Mouse (Mus musculus): ENCODE measurements at regions not wholly inside any gene's neighbourhood (a gene's known extent, or its start where the extent isn't known, plus 50 kb on each side); places are given as distances from the start of the nearest gene placed in this dataset.
A peak's percentile ranks its signal among the peaks of the same experiment; 100 is the strongest.

DNA sequence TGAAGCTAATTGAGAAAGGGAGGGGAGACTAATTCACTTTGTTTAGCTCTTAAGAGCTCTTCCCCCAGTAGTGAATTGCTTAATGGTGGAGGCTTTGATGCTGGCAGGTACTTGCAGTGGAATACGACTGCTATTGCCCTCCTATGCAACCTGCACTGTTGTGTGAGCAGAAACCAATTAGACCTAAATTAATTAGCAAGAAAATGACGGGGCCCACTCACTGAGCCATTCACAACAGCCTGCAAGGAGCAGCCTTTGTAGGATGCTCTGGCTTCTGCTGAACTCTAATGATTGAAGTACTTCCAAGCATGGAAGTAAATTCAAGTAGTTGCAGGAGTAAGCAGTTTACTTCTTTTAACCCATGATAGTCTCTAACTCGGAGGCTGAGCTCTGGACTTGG is 54.8 kb upstream of the Ubash3b start:
- no peaks in the 10 kb centered on the region for H3K36me3 ChIP-seq
- H3K9me3 ChIP-seq: no peaks in the 10 kb centered on the region
- WGBS: 46% methylated on average over 3 of the region's 3 CpGs
- H3K4me1 ChIP-seq: peaks cover 29% of the 10 kb centered on the region
- H3K4me3 ChIP-seq: no peak overlapping the region
- no peak for ATAC-seq (ENCODE audit: insufficient number of reproducible peaks, insufficient read depth, low FRiP score, low TSS enrichment, low read depth)
- H3K9ac ChIP-seq: no peak overlapping the region
- no peak overlapping the region for H3K4me2 ChIP-seq
- H3K27ac ChIP-seq: no peak overlapping the region
- H3K27me3 ChIP-seq: no peaks in the 10 kb centered on the region

DNA sequence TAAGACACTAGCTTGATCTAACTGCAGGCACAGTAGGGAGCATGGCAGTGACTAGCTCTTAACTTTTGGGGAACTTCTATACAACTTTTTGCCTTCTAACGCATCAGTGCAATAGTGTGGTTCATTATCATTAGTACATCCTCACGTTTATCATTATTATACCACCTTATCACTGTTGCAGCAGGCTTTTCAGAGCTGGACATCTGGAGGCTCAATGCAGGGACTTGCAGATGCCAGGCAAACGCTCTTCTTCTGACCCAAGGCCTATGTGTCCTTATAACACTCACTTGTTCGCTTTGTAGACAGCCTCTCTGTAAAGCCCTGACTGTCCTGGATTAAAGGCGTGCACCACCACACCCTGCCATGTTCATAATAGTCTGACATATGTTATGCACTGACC is 53.5 kb upstream of the Ubash3b start:
- ATAC-seq (ENCODE audit: insufficient number of reproducible peaks, insufficient read depth, low FRiP score, low TSS enrichment, low read depth): no peak
- H3K36me3 ChIP-seq: no peaks in the 10 kb centered on the region
- H3K27ac ChIP-seq: 0 out of 2 replicates have a peak overlapping the region, but pooled peaks have one; percentile 51
- H3K4me2 ChIP-seq: no peak overlapping the region
- H3K4me1 ChIP-seq: peaks cover 36% of the 10 kb centered on the region
- H3K4me3 ChIP-seq: no peak overlapping the region
- H3K27me3 ChIP-seq: no peaks in the 10 kb centered on the region
- H3K9me3 ChIP-seq: no peaks in the 10 kb centered on the region
- no peak overlapping the region for H3K9ac ChIP-seq
- 83% methylated on average over 5 of the region's 5 CpGs for WGBS

DNA sequence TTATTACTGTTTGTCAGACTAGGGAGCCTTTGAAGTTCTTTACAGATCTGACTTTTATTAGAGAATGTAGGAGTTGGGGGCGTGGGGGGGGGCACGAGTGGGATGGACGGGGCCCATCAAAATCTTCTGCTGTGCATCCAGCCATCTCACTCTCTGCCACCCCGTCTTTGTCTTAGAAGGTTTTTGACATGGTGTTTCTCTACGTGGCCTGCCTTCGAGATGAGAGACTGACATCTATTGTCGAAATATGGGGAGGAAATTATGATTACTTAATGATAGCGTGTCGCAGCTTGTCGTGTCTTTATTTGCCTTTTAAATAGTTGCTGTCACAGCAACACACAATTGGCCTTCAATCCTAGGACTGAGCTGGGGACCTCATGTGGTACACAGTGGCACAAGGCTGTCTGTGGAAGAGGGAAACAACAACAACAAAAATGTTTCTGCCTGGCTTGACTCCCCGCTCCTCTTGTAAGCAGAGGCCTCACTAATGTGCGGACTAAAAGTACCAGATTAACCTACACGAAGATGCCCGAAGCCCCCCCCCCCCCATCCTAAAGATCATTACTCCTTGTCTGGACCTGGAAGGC is 51.5 kb upstream of the Ubash3b start:
- H3K9me3 ChIP-seq: no peaks in the 10 kb centered on the region
- no peak overlapping the region for H3K4me3 ChIP-seq
- no peaks in the 10 kb centered on the region for H3K27me3 ChIP-seq
- H3K36me3 ChIP-seq: no peaks in the 10 kb centered on the region
- peaks cover 36% of the 10 kb centered on the region for H3K4me1 ChIP-seq
- peak overlapping the region; percentile 95 for H3K27ac ChIP-seq
- no peak for ATAC-seq (ENCODE audit: insufficient number of reproducible peaks, insufficient read depth, low FRiP score, low TSS enrichment, low read depth)
- 0 out of 2 replicates have a peak overlapping the region, but pooled peaks have one; percentile 12 for H3K9ac ChIP-seq
- H3K4me2 ChIP-seq: peak overlapping the region; percentile 51
- WGBS: 17% methylated on average over 14 of the region's 14 CpGs

- peak; percentile 81 for ATAC-seq (ENCODE audit: insufficient number of reproducible peaks, insufficient read depth, low FRiP score, low TSS enrichment, low read depth)
- no peaks in the 10 kb centered on the region for H3K27me3 ChIP-seq
- no peaks in the 10 kb centered on the region for H3K9me3 ChIP-seq
- 0 out of 2 replicates have a peak overlapping the region, but pooled peaks have one; percentile 15 for H3K4me3 ChIP-seq
- H3K27ac ChIP-seq: peak overlapping the region; percentile 95
- H3K4me1 ChIP-seq: peaks cover 36% of the 10 kb centered on the region
- peak overlapping the region; percentile 51 for H3K4me2 ChIP-seq
- H3K9ac ChIP-seq: 0 out of 2 replicates have a peak overlapping the region, but pooled peaks have one; percentile 12
- no peaks in the 10 kb centered on the region for H3K36me3 ChIP-seq
- WGBS: under 1% methylated on average over 7 of the region's 7 CpGs
Observed at GRCm38 (mm10) chr9:41212303-41212901, 50.9 kb upstream of the Ubash3b start.

DNA sequence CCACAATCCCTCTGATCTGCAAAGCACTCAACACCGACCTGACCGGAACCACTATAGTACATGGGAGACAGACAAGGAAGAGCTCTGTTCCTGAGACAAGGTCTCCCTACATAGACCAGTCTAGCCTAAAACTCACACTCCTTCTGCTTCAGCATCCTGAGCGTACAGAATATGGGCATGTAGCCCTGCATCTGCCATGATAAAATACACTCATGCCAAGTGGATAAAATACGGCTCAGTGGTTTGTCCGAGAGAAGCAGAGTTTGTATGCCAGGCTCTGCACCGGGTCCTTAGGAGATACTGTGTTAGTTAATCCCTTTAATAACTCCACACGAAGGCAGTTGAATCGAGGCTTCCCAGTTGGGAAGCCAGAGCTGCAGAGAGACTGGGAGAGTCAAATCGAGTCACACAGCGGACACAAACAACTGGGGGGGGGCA is 50.4 kb upstream of the Ubash3b start:
- H3K4me3 ChIP-seq: no peak overlapping the region

More for the DNA sequence above, 50.4 kb upstream of the Ubash3b start:
- H3K36me3 ChIP-seq: no peaks in the 10 kb centered on the region
- H3K27me3 ChIP-seq: no peaks in the 10 kb centered on the region
- 0 out of 2 replicates have a peak overlapping the region, but pooled peaks have one; percentile 12 for H3K9ac ChIP-seq
- peaks cover 40% of the 10 kb centered on the region for H3K4me1 ChIP-seq
- 17% methylated on average over 10 of the region's 10 CpGs for WGBS
- H3K9me3 ChIP-seq: no peaks in the 10 kb centered on the region
- H3K4me2 ChIP-seq: peak overlapping the region; percentile 51
- peak overlapping the region; percentile 95 for H3K27ac ChIP-seq
- ATAC-seq (ENCODE audit: insufficient number of reproducible peaks, insufficient read depth, low FRiP score, low TSS enrichment, low read depth): no peak

MicroRNAs encoded in the stretch of these regions (microRNA counts, 519-probe panel; counts per million panel counts)
- microRNA mmu-miR-100 (4,889 counts per million, percentile 96 among the panel's probes with 10 or more counts), microRNA mmu-miR-125b-3p (3,566 counts per million, percentile 80 among the panel's probes with 10 or more counts)

Small RNA genes in the stretch of these regions (microRNA-seq; reads per million reads assigned to microRNA genes)
- gene Mir100 (39,181 reads per million, percentile 98 among the genes with 10 or more reads in this experiment), gene Mir125b-1 (2,074 reads per million, percentile 83 among the genes with 10 or more reads in this experiment), gene Mirlet7a-2 (219 reads per million, percentile 63 among the genes with 10 or more reads in this experiment)

Data from embryonic facial prominence, embryonic 13.5 days (tissue).